In the genomic region with DNA sequence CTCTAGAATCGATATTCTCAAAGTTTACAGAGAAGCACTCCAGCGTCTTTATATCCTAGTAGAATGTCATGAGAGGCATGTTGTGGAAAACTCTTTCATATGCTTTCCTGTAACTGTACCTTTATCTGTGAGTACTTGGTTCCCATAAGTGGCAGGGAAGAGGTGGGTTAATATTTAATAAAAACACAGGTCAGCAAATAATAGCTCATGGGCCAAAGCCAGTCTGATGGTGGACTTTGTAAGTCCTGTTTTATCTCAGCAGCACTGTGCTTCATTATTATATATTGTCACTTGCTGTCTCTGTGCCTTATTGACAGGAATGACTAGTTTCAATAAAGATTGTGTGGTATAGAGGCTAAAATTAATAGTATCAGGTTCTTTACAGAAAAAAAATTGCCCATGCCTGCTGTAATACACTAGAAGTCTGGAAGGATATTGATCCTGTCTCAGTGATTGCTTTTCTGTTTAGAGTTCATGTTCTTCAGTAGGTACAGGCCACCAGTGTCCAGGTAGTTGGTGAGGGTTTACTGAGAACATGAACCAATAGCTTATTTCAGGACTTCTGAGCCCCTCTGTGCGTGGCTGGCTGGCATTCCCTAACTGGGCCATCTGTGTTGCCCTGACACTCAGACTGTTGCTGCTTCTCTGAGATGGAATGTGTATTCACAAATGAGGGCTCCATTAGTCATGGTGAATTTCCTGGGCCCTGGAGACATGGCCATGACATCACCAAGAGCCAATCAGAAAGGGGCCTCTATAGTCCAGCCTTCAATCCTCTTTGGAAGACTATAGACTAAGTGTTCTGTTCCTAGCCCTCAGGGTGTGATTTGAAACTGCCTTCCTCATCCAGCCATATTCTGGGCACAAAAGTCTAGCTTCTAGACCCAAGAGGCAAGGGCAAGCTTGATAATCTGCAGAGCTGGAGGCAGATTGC, we compare ENCODE assay signal across 8 mouse cellular contexts.
A peak's percentile ranks its signal among the peaks of the same experiment; 100 is the strongest.
DNase-seq lines count a peak whose midpoint lies in the region; ATAC-seq and TF ChIP-seq lines count a peak whose summit lies in the region.

No protein-coding gene starts in this region.

- peaks cover 28% of the 10 kb centered on the region for H3K4me1 ChIP-seq in liver, embryonic 12.5 days
- peaks cover 62% of the 10 kb centered on the region for H3K4me1 ChIP-seq in forebrain, embryonic 10.5 days
- H3K4me1 ChIP-seq in neural tube, embryonic 11.5 days (ENCODE audit: control insufficient read depth, insufficient read depth, low read length) = peaks cover 22% of the 10 kb centered on the region
- no peaks in the 10 kb centered on the region for H3K4me1 ChIP-seq in cerebellum, adult 2 months (ENCODE audit: control insufficient read depth, insufficient read depth, low read length)

- TF ChIP-seq CTCF in cerebellum, adult 2 months (IDR thresholded peaks at IDR 0.05; ENCODE audit: borderline replicate concordance, insufficient read depth, low read depth, low read length) = no peak

- peak overlapping the region; percentile 37; the same call in 1 of the 2 replicates for H3K27ac ChIP-seq in liver, embryonic 12.5 days
- peak overlapping the region; percentile 81 for H3K27ac ChIP-seq in forebrain, embryonic 10.5 days
- H3K27ac ChIP-seq in neural tube, embryonic 11.5 days (ENCODE audit: low read depth, low read length) = peak overlapping the region; percentile 70; the same call in 1 of the 2 replicates
- no peak overlapping the region for H3K27ac ChIP-seq in cerebellum, adult 2 months (ENCODE audit: insufficient read depth, low read length)

- TF ChIP-seq POLR2A in cerebellum, adult 2 months (IDR thresholded peaks at IDR 0.05; ENCODE audit: borderline replicate concordance, insufficient read depth, low read length) = no peak

- H3K9me3 ChIP-seq in liver, embryonic 12.5 days (replicated peaks) = no peaks in the 10 kb centered on the region
- H3K9me3 ChIP-seq in forebrain, embryonic 10.5 days = peaks cover 12% of the 10 kb centered on the region; the same call in 1 of the 2 replicates
- H3K9me3 ChIP-seq in neural tube, embryonic 11.5 days (ENCODE audit: control insufficient read depth, low read length) = no peaks in the 10 kb centered on the region

- DNase-seq in liver = no peak
- DNase-seq in forebrain, embryonic 10.5 days (ENCODE audit: extremely low spot score, low spot score) = peak; percentile 74
- DNase-seq in kidney, postnatal 14 days = peak; percentile 47
- peak; percentile 81 for DNase-seq in neural tube, embryonic 11.5 days (ENCODE audit: low spot score)
- no peak for DNase-seq in cerebellum, adult 2 months
- no peak for DNase-seq in urinary bladder, postnatal 4 days (ENCODE audit: low spot score in 2 of 2)

- H3K36me3 ChIP-seq in liver, embryonic 12.5 days = no peaks in the 10 kb centered on the region
- peaks cover 8% of the 10 kb centered on the region for H3K36me3 ChIP-seq in forebrain, embryonic 10.5 days (replicated peaks)
- H3K36me3 ChIP-seq in neural tube, embryonic 11.5 days (ENCODE audit: control insufficient read depth, insufficient read depth, low read length) = no peaks in the 10 kb centered on the region

- ATAC-seq in liver, embryonic 12.5 days = no peak
- peak; percentile 98 for ATAC-seq in neural tube, embryonic 11.5 days (ENCODE audit: insufficient read depth, low FRiP score, low TSS enrichment)
- no peak for ATAC-seq in granulocyte monocyte progenitor cell, adult 5-6 weeks (replicated peaks; ENCODE audit: poor library complexity, severe bottlenecking)

- WGBS in liver, embryonic 12.5 days (ENCODE audit: insufficient replicate concordance) = 76% methylated on average over 3 of the region's 3 CpGs
- WGBS in forebrain, embryonic 10.5 days = 64% methylated on average over 3 of the region's 3 CpGs
- WGBS in neural tube, embryonic 11.5 days = 72% methylated on average over 3 of the region's 3 CpGs
- 76% methylated on average over 3 of the region's 3 CpGs for WGBS in cerebellum, adult 2 months

- no peak overlapping the region for H3K9ac ChIP-seq in liver, embryonic 12.5 days
- H3K9ac ChIP-seq in neural tube, embryonic 11.5 days (ENCODE audit: low read length) = no peak overlapping the region

- no peak overlapping the region for H3K4me3 ChIP-seq in liver, embryonic 12.5 days
- H3K4me3 ChIP-seq in forebrain, embryonic 10.5 days = no peak overlapping the region
- no peak overlapping the region for H3K4me3 ChIP-seq in neural tube, embryonic 11.5 days (ENCODE audit: low read depth, low read length)
- H3K4me3 ChIP-seq in cerebellum, adult 2 months (replicated peaks; ENCODE audit: insufficient read depth, low read depth, low read length) = no peak overlapping the region

- no peaks in the 10 kb centered on the region for H3K27me3 ChIP-seq in liver, embryonic 12.5 days (replicated peaks)
- no peaks in the 10 kb centered on the region for H3K27me3 ChIP-seq in forebrain, embryonic 10.5 days (ENCODE audit: poor library complexity, severe bottlenecking)
- H3K27me3 ChIP-seq in neural tube, embryonic 11.5 days (ENCODE audit: control insufficient read depth, insufficient read depth, low read length) = no peaks in the 10 kb centered on the region
- H3K27me3 ChIP-seq in cerebellum, adult 2 months (ENCODE audit: control insufficient read depth, insufficient read depth, low read length) = no peaks in the 10 kb centered on the region

- H3K4me2 ChIP-seq in liver, embryonic 12.5 days = no peak overlapping the region
- no peak overlapping the region for H3K4me2 ChIP-seq in neural tube, embryonic 11.5 days (ENCODE audit: low read depth)

Comparison
In these comparisons a context has a peak if more than half of its experiments do, and no peak if none do; other contexts are left out.
1. DNase-seq: peak in forebrain, embryonic 10.5 days (single experiment), kidney, postnatal 14 days (single experiment) and neural tube, embryonic 11.5 days (single experiment); none in liver (single experiment), cerebellum, adult 2 months (0 of 2) and urinary bladder, postnatal 4 days (0 of 2).